Comparison of ENCODE assay signal across 9 mouse cellular contexts in genomic region chr6:115178826-115179225, GRCm38 (mm10). TPM values are rescaled to one million over a fixed set of nuclear protein-coding genes. Genes with fewer than 3 reads are reported as not detected.
DNase-seq lines count a peak whose midpoint lies in the region; ATAC-seq and TF ChIP-seq lines count a peak whose summit lies in the region.
"Had no signal": no experiment of that assay in that cellular context is flagged by ENCODE, and none has a peak within 500 bp of the region (broad histone marks: within the 10 kb centered on the region; RNA-seq: fewer than 3 reads in every experiment).

No protein-coding gene starts in this region.

- DNase-seq in hindbrain, embryonic 11.5 days (ENCODE audit: low spot score), result peak; percentile 45
- peak; percentile 28 for DNase-seq in ES-E14 (ENCODE audit: low read depth, low spot score)
- DNase-seq in embryo, embryonic 11.5 days (ENCODE audit: low read depth, low spot score), result peak; percentile 46
- DNase-seq in lung, postnatal 10 days, result peak; percentile 65
- no peak for DNase-seq in T-cell, adult 2 months (ENCODE audit: low spot score)
- no peak for DNase-seq in frontal cortex, postnatal 10 days (ENCODE audit: low spot score in 2 of 2)

- H3K27ac ChIP-seq in hindbrain, embryonic 11.5 days (ENCODE audit: low read depth, low read length), result no peak overlapping the region
- H3K27ac ChIP-seq in hindbrain, embryonic 12.5 days, result no peak overlapping the region
- H3K27ac ChIP-seq in ES-E14 (ENCODE audit: insufficient read depth, low read depth, low read length, poor library complexity, severe bottlenecking), result no peak overlapping the region

- H3K36me3 ChIP-seq in hindbrain, embryonic 11.5 days (ENCODE audit: control insufficient read depth, insufficient read depth, low read length), result no peaks in the 10 kb centered on the region
- H3K36me3 ChIP-seq in hindbrain, embryonic 12.5 days, result no peaks in the 10 kb centered on the region
- H3K36me3 ChIP-seq in ES-E14 (ENCODE audit: control insufficient read depth, insufficient read depth, low read length, poor library complexity, severe bottlenecking), result no peaks in the 10 kb centered on the region

- H3K9ac ChIP-seq in hindbrain, embryonic 11.5 days (ENCODE audit: low read depth, low read length), result no peak overlapping the region
- H3K9ac ChIP-seq in hindbrain, embryonic 12.5 days, result no peak overlapping the region
- H3K9ac ChIP-seq in ES-E14 (ENCODE audit: insufficient read depth, low read depth, low read length, poor library complexity, severe bottlenecking), result no peak overlapping the region

- no peaks in the 10 kb centered on the region for H3K27me3 ChIP-seq in hindbrain, embryonic 11.5 days (ENCODE audit: control insufficient read depth, insufficient read depth, low read length)
- H3K27me3 ChIP-seq in hindbrain, embryonic 12.5 days, result no peaks in the 10 kb centered on the region

- in situ Hi-C loops in ES-E14 (cut with MboI; ENCODE audit: low sequenced_read_pairs in 2 of 2, unreplicated experiment in 2 of 2), result no loop called here

- H3K4me3 ChIP-seq in hindbrain, embryonic 11.5 days (ENCODE audit: low read depth, low read length), result no peak overlapping the region
- H3K4me3 ChIP-seq in hindbrain, embryonic 12.5 days, result no peak overlapping the region
- no peak overlapping the region for H3K4me3 ChIP-seq in ES-E14 (ENCODE audit: insufficient read depth in 1 of 2, low read depth in 1 of 2, low read length in 2 of 2, poor library complexity in 1 of 2, severe bottlenecking in 1 of 2)

- no peaks in the 10 kb centered on the region for H3K9me3 ChIP-seq in hindbrain, embryonic 11.5 days (ENCODE audit: control insufficient read depth, low read length)
- H3K9me3 ChIP-seq in hindbrain, embryonic 12.5 days (replicated peaks), result no peaks in the 10 kb centered on the region
- no peaks in the 10 kb centered on the region for H3K9me3 ChIP-seq in ES-E14 (ENCODE audit: control insufficient read depth, insufficient read depth, low read depth, low read length)

- H3K4me1 ChIP-seq in hindbrain, embryonic 11.5 days (replicated peaks; ENCODE audit: control insufficient read depth, insufficient read depth, low read length), result no peaks in the 10 kb centered on the region
- H3K4me1 ChIP-seq in hindbrain, embryonic 12.5 days, result no peaks in the 10 kb centered on the region
- H3K4me1 ChIP-seq in ES-E14 (ENCODE audit: control insufficient read depth in 2 of 2, insufficient read depth in 2 of 2, low read length in 2 of 2, poor library complexity in 1 of 2), result no peaks in the 10 kb centered on the region

- no peak overlapping the region for H3K4me2 ChIP-seq in hindbrain, embryonic 11.5 days (replicated peaks; ENCODE audit: low read depth, low read length)
- no peak overlapping the region for H3K4me2 ChIP-seq in hindbrain, embryonic 12.5 days (replicated peaks)

- no peak for ATAC-seq in hindbrain, embryonic 11.5 days (ENCODE audit: low FRiP score)
- no peak for ATAC-seq in hindbrain, embryonic 12.5 days (ENCODE audit: low FRiP score)
- ATAC-seq in inflammation-experienced regulatory T-cells, adult 6 months, result no peak

- 41% methylated on average over 3 of the region's 3 CpGs for WGBS in hindbrain, embryonic 11.5 days
- WGBS in hindbrain, embryonic 12.5 days, result 42% methylated on average over 3 of the region's 3 CpGs

TF ChIP-seq in ES-E14, 5 proteins besides CTCF, POLR2A, EP300 and RAD21:
- TF ChIP-seq MAFK (IDR thresholded peaks at IDR 0.05; ENCODE audit: insufficient read depth, low read depth, low read length) (no peak), HCFC1 (IDR thresholded peaks at IDR 0.05; ENCODE audit: borderline replicate concordance, insufficient read depth, low read length) (no peak), ZC3H11A (IDR thresholded peaks at IDR 0.05; ENCODE audit: borderline replicate concordance, low read depth, low read length) (no peak), CHD2 (IDR thresholded peaks at IDR 0.05; ENCODE audit: low read depth, low read length) (no peak)
TF ChIP-seq in ES-E14: peak in this region for 0.

RNA-seq across cellular contexts. Expression of gene Syn2, which starts 44.1 kb away (rescaled TPM):
- 6.0 and 6.2 TPM in 2 replicates for polyA plus RNA-seq in hindbrain, embryonic 11.5 days (2014; fragmentation: Nextera tagmentation; extraction: Ambion mirVana)
- polyA plus RNA-seq in hindbrain, embryonic 12.5 days (2016; fragmentation: Nextera tagmentation; extraction: Ambion mirVana), result 13.2 and 15.4 TPM in 2 replicates
- total RNA-seq in ES-E14 (2012; rRNA removed), result 0.04 and 0.16 TPM in 2 replicates
- not detected for polyA plus RNA-seq in inflammation-experienced regulatory T-cells, adult 6 months (2017; shearing (Covaris generic))

RNA-seq across cellular contexts. Expression of gene Gm17482, which starts 48.3 kb away (rescaled TPM):
- polyA plus RNA-seq in hindbrain, embryonic 11.5 days (2014; fragmentation: Nextera tagmentation; extraction: Ambion mirVana), result not detected in 2 replicates
- not detected in 2 replicates for polyA plus RNA-seq in hindbrain, embryonic 12.5 days (2016; fragmentation: Nextera tagmentation; extraction: Ambion mirVana)
- not detected in 2 replicates for total RNA-seq in ES-E14 (2012; rRNA removed)
- polyA plus RNA-seq in inflammation-experienced regulatory T-cells, adult 6 months (2017; shearing (Covaris generic)), result not detected
- polyA plus RNA-seq: large intestine, adult 2 months had no signal

Comparison
In these comparisons a context has a peak if more than half of its experiments do, and no peak if none do; other contexts are left out.
1. DNase-seq: peak in hindbrain, embryonic 11.5 days (single experiment), ES-E14 (single experiment), embryo, embryonic 11.5 days (single experiment) and lung, postnatal 10 days (single experiment); none in T-cell, adult 2 months (single experiment) and frontal cortex, postnatal 10 days (0 of 2).